Mouse (Mus musculus) small intestine, adult 10 weeks (tissue): Measurements from ENCODE around the gene Ggt1. TPM values are rescaled to one million over a fixed set of nuclear protein-coding genes. Genes with fewer than 3 reads are reported as not detected.

Experiments used
- polyA plus RNA-seq: library from polyadenylated mRNA; stranded (reverse); fragments of 350-450 nt; fragmentation: Illumina TruSeq; extraction: RNeasy Lipid Tissue Mini Kit (QIAGEN cat#74804); gene quantifications from one replicate; pipeline ENCODE4 v1.2.3, GENCODE M21; 2014; ENCODE audit warnings: low replicate concordance

The Ggt1 gene
- polyA plus RNA-seq = 22.9 TPM

DNA sequence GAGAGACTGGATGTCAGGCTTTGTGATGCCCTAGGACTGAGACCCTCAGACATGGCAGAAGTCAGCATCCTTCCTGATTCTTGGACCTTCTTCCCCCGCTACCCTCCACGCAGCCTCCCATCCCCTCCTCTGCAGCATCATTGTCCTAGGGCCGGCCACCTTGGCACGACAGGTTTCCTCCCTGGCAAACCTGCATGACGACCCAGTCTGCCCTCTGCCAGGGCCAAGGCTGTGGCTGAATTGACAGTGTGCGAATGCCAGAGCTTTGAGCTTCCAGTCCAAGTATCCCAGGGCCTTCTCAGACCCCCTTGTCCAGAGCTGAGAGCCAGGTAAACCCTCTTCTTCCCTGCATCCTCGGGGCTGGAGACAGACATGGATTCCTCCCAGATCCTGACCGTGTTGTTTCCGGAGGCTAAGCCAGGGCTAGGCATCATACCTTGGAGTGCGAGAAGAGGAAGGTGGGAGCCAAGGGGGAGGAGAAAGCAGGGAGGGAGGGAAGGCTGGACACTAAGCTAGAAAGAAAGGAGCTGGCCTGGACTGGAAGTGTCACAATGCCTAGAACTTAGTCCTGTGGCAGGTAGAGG, at the start of gene Ggt1:
TSS of gene Ggt1 (plus strand) at position 534 of the 584 bp plus-strand sequence.

DNA sequence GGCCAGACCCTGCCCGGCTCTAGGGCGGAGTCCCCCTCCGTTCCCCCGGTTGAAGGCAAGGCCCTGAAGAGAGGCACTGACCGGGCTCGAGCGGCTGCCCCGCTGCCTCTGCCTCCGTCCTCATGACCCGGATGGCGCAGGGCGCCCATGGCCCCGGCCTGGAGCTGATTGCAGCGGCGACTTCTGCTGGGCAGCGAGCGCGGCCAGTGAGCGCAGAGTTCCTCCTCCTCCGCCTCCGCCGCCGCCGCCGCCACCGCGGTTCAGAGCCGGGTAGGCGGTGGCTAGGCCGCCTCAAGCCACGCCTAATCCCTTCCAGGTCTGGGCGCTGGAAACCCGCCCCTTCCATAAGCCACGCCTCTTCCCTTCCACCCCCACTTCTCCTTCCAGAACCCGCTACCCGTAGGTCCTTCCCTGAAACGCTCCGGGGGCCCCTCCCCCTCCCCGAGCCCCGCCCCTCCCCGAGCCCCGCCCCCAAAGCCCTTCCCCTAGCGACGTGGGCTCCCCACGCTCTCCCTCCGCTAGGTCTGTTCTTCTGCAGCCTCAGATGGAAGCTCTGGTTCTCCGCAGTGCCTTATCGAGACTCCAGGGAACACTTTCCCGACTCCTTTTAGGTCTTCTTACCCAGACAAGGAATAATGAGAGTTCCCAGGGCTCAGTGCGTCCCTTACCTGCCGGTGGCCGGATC, 44.2 kb upstream of the Ggt1 start, which contains the start of gene Snrpd3:
TSS of gene Snrpd3 (plus strand) at position 479 of the 685 bp plus-strand sequence.

DNA sequence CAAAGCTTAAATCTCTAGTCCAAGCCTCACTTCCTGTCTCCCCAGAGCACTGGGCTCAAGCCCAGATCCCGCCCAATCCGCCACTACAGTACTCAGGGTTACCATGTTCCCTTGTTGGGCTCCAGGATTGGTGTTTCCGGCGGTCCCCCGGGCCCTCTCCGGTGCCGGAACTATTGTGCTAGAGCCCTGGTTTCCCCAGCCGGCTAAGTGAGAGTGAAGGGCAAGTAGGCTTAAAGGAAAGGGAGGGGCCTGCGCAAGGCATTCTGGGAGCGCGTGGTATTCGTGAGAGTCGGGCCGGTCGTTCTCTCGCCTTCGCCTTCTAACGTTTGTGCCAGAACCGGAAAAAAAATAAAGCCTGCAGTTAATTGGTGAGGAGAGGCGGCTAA, 43.7 kb upstream of the Ggt1 start, which contains the start of gene Gucd1:
TSS of gene Gucd1 (minus strand) at position 215 of the 386 bp plus-strand sequence.

DNA sequence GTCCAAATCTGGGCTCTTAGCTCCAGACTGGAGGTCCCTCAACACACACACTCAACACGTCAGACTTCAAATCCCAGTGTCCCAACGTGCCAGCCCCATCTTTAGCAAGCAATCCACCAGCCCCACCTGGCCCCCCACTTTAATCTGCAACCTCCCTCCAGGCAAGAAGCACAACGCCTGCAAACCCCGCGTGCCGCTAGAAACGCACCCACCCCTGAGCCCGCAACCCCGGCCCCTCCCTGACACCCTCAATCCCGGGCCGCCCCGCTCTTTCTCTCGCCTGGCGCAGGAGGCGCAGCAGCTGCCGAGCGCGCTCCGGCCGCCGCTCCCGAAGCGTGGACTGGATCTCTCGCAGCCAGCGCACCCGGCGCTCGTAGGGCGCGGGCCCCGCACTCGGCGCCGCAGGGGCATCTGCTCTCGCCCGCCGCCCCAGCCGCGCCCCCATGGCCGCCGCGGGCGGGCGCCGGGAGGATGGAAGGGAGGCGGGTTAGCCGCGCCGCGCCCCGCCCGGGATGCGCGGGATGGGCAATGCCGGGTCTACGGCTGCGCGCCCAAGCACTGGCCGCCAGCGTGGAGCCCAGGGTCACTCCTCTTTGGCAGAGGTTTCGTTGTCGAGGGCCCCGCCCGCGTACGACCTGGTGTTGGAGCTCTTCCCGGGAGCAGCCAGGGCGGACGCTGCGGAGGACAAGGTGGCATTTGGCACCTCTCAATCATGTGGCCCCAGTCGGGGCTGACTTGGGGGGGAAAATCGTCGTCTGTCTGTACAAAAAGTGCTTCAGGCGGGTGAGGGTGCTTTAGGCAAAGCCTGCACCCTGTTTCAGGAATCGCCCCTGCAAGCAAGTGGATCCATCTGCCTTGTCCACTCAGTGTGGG, 1.5 kb upstream of the Ggt1 start, which contains the start of gene Lrrc75b:
TSS of gene Lrrc75b (minus strand) at position 655 of the 873 bp plus-strand sequence.

GRCm38 (mm10) chr10:75589129-75589528, 27.7 kb downstream of the Ggt1 start, which contains the start of gene Ggt5:
Gene Ggt5 (plus strand): TSS chr10:75589340.

Other genes with a start within 250 kb of the Ggt1 start
- not detected for gene Adora2a, start 244.7 kb upstream of the Ggt1 start, polyA plus RNA-seq
- gene Upb1, start 160.5 kb upstream of the Ggt1 start, polyA plus RNA-seq = 8.9 TPM
- gene Snrpd3, start 44.1 kb upstream of the Ggt1 start, polyA plus RNA-seq = 12.1 TPM
- gene Gucd1, start 43.6 kb upstream of the Ggt1 start, polyA plus RNA-seq = 17.9 TPM
- gene Lrrc75b, start 1.3 kb upstream of the Ggt1 start, polyA plus RNA-seq = 1.9 TPM
- gene Ggt5, start 27.7 kb downstream of the Ggt1 start, polyA plus RNA-seq = 1.2 TPM
- gene Susd2, start 82.4 kb downstream of the Ggt1 start, polyA plus RNA-seq = 3.5 TPM
- 2.5 TPM for gene Cabin1, start 202.7 kb downstream of the Ggt1 start, polyA plus RNA-seq
- gene Ddt, start 211.8 kb downstream of the Ggt1 start, polyA plus RNA-seq = 2.4 TPM
- not detected for gene Gm20441, start 219.3 kb downstream of the Ggt1 start, polyA plus RNA-seq
- gene Gstt3, start 219.8 kb downstream of the Ggt1 start, polyA plus RNA-seq = 36.7 TPM
- 10.8 TPM for gene Gstt1, start 237.0 kb downstream of the Ggt1 start, polyA plus RNA-seq